Mouse (Mus musculus): ENCODE measurements around the gene Nfe2l1. TPM values are rescaled to one million over a fixed set of nuclear protein-coding genes. Genes with fewer than 3 reads are reported as not detected.
"Not testable (repeated sequence)": the region's sequence is repeated elsewhere in the genome, so short reads cannot be mapped to it uniquely, and the experiment has no call there.

The Nfe2l1 gene
- total RNA-seq, 2 experiments from 2014 or later, result 183 to 193 TPM

DNA sequence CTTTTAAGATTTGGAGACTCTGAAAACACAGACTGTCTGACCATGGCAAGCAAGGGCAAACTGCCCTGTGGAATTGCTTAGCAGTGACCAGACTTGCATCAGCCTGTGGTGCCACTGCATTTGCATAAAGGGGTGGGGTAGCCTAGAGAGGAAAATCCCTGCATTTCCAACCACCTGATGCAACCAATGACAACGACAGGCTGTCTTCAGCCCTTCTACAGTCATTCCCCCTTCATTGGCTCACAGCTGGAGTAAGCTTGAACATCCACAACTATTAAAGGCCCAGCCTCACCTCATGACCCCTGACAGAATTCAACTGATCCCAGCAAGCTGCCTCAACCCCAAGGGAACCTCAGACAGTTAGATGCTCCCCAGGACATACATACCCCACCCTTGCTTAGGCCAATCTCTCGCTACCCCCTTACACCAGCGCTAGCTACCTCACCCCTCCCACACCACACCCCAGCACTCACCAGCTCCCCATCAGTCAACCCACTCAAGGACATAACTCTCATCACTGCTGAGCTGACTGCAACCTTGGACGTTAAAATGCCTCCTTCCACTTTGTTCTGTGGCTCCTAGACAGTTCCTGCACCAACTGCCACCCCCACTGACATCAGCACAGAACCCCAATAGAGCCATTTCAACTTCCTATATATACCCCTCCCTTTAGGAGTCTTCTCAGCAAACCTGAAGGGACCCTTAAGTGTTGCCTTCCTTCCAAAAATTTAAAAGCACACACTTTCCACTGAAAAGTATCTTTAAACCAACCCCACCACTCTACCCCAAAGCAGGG is 6.9 kb downstream of the Nfe2l1 start:
- DNase-seq (ENCODE audit: low spot score in 2 of 2), result no peak

GRCm38 (mm10) chr11:96821956-96822355 is 7.8 kb downstream of the Nfe2l1 start:
- no peak for DNase-seq (ENCODE audit: low spot score in 2 of 2)

DNA sequence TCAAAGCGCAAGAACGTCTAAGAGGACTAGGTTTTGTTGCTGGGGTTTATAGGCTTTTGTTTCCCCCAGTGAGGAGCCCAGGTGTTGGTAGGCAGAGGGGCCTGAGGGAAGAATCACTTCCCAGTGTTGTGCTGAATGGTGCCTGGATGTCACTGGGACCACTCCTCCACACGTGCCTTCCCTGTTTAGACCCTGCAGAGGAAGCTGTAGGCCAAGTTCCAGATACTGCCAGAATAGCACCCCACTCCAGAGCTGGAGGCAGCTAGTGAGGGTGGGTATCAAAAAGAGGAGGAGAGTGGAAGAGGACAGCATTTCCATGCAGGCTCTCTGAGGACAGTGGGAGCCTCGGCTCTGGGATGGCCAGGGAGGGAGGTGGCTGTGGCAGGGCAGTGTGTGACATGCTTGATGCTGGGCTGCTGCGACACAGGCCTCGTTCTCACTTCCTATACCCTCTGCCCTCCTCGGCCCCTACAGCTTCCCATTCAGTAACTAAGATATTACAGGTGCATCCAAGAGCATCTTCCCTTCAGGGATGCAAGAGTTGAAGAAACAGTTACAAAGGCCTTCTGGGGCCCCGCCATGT is 11.5 kb downstream of the Nfe2l1 start:
- DNase-seq (ENCODE audit: low spot score in 2 of 2), result no peak

- no peak for DNase-seq (ENCODE audit: low spot score in 2 of 2)
Observed at GRCm38 (mm10) chr11:96816979-96817378, 12.8 kb downstream of the Nfe2l1 start.

- DNase-seq (ENCODE audit: low spot score in 2 of 2), result no peak
Observed at GRCm38 (mm10) chr11:96816494-96816893, 13.3 kb downstream of the Nfe2l1 start.

- no peak for DNase-seq (ENCODE audit: low spot score in 2 of 2)
Observed at GRCm38 (mm10) chr11:96815895-96816294, 13.9 kb downstream of the Nfe2l1 start.

GRCm38 (mm10) chr11:96814443-96814842 is 15.3 kb downstream of the Nfe2l1 start:
- no peak for DNase-seq (ENCODE audit: low spot score in 2 of 2)

GRCm38 (mm10) chr11:96813920-96814319 is 15.8 kb downstream of the Nfe2l1 start:
- DNase-seq (ENCODE audit: low spot score in 2 of 2), result no peak

DNA sequence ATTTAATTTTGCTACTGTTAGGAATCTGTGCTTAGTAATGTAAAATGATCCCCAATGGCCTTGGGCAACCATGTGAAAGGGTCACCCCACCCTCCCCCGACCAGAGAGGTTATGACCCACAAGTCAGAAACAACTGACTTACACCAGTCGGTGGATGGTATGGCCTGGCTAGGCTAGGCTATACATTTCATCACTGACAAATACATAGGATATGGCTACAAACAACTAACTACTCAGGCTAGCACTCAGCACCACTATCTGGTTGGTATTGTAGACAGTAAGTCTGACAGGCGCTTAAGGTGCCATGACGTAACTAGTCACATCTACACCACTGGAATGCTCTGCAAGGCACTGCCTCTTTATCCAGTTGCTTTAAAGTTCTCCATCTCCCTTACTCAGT is 16.3 kb downstream of the Nfe2l1 start:
- DNase-seq (ENCODE audit: low spot score in 2 of 2), result no peak

- not testable (repeated sequence) for DNase-seq (ENCODE audit: low spot score in 2 of 2)
Observed at GRCm38 (mm10) chr11:96811188-96811587, 18.6 kb downstream of the Nfe2l1 start.

DNA sequence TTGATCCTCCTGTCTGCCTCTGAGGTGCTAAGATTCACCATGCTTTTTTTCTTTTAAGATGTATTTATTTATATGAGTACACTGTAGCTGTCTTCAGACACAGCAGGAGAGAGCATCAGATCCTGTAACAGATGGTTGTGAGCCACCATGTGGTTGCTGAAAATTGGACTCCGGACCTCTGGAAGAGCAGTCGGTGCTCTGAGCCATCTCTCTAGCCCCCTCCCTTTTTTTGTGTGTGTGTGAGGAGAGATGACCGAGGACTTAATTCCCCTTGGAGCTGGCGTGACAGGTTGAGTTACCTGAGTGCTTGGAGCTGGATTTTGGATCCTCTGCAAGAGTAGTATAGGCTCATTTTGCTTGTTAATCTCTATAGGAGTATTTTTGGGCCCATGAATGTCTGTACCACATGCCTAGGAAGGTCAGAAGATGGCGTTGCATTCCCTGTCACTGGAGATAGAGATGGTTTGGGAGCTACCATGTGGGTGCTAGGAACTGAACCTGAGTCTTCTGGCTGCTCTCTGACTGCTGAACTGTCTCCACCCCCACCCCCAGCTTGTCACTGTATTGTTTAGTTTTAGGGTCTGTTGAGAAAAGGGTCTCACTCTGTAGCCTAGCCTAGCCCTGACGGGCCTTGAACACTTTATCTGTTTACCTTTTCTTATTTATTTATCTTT is 20.1 kb downstream of the Nfe2l1 start:
- DNase-seq (ENCODE audit: low spot score in 2 of 2), result no peak

DNA sequence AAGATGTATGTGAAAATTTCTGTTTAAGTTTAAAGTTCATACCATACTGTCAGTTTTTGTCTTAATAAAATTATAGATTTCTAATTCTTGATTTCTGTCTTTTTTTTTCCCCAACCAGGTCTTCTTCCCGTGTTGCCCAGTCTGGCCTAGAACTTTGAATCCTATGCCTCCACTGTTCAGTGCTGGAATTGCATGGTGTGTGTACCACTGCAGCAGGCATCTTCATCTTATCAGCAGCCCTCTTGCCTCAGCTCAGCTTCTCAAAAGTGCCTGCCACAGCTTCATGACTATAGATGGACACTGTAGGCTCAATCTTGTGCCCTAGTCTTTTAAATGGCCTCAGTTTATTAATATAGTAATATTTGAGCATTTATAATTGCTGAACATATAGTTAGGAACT is 21.7 kb downstream of the Nfe2l1 start:
- DNase-seq (ENCODE audit: low spot score in 2 of 2), result no peak

- no peak for DNase-seq (ENCODE audit: low spot score in 2 of 2)
Observed at GRCm38 (mm10) chr11:96805606-96806005, 24.2 kb downstream of the Nfe2l1 start.

DNA sequence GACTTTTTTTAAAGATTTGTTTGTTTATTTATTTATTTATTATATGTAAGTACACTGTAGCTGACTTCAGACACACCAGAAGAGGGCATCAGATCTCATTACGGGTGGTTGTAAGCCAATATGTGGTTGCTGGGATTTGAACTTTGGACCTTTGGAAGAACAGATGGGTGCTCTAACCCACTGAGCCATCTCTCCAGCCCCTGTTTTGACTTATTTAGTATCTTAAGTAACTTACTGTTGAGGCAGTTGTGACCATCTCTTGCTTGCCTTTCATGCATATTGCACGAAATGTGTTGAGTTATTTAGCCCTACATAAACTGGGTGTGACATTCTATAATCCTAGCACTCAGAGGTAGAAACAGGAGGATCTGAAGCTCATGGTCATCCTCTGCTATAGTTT is 30.3 kb downstream of the Nfe2l1 start:
- DNase-seq (ENCODE audit: low spot score in 2 of 2), result no peak

DNA sequence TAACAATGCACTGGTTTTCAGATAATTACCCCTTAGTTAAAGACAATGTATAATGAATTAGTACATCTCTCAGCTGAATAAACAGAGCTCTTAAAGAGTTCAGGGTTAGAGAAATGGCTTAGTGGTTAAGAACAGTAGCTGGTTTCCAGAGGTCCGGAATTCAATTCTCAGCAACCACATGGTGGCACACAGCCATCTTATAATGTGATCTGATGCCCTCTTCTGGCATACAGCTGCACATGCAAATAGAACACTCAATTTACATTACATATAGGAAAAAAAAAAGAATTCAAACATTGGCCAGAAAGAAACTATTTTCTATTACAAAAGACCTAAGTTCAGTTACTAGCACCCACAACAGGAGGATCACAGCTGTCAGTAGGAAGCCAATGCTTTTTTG is 33.2 kb downstream of the Nfe2l1 start:
- no peak for DNase-seq (ENCODE audit: low spot score in 2 of 2)

- DNase-seq (ENCODE audit: low spot score in 2 of 2), result no peak
Observed at GRCm38 (mm10) chr11:96796081-96796480, 33.7 kb downstream of the Nfe2l1 start.

GRCm38 (mm10) chr11:96795491-96795890 is 34.3 kb downstream of the Nfe2l1 start:
- DNase-seq (ENCODE audit: low spot score in 2 of 2), result no peak

- no peak for DNase-seq (ENCODE audit: low spot score in 2 of 2)
Observed at GRCm38 (mm10) chr11:96790681-96791080, 39.1 kb downstream of the Nfe2l1 start.

GRCm38 (mm10) chr11:96789990-96790389 is 39.8 kb downstream of the Nfe2l1 start:
- DNase-seq (ENCODE audit: low spot score in 2 of 2), result no peak

DNA sequence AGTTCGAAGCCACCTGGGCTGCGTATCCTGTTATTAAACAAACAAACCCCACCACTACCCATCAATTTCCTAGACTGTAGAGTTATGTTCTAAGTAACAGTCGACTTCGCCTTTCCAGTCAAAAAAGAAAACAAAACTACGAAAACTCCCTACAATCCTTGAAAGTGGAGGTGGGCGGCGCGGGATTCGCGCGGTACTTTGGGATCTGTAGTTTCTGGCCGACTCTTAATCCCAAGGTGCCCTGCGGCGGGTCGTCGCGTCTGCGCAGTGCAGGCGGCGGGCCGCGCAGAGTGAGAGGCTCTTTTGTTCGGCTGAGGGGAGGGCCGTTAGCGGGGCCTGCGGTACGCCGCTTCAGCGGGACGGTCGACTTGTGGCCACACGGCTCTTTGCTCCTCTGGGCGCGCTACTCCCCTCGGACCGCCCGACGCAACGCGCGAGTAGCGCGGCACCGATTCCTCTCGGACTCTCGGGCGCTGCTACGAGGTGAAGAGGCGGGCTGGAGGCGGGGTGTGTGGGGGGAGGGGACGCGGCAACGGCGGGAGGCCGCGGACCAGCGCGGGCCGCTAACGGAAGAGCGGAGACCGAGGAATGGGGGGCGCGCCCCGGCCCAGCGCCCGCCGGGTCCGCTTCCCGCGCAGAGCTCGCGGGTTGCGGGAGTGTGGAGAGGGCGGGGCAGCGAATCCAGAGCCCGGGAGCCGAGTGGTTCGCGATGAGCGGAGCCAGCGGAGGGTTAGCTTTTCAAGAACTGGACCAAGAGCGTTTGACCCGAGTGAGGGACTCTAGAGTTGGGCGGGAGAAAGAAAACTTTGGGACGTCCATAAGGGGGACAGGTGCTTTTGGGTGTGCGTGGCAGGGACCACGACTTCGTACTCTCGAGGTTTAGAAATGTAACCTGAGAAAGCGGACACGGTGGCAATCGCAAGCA is 40.6 kb downstream of the Nfe2l1 start, which contains the start of gene Cbx1:
Gene Cbx1, plus strand, starts transcription at position 257 of the 925 bp plus-strand sequence.
- DNase-seq (ENCODE audit: low spot score in 2 of 2), result peak; percentile 88 to 93

Data from layer of hippocampus, postnatal 10 days (tissue).